25 mouse cellular contexts compared by ENCODE assay signal in genomic region chr3:95916760-95917159, GRCm38 (mm10). TPM values are rescaled to one million over a fixed set of nuclear protein-coding genes. Genes with fewer than 3 reads are reported as not detected.
DNase-seq lines count a peak whose midpoint lies in the region; ATAC-seq and TF ChIP-seq lines count a peak whose summit lies in the region.
"Had no signal": no experiment of that assay in that cellular context is flagged by ENCODE, and none has a peak within 500 bp of the region (broad histone marks: within the 10 kb centered on the region; RNA-seq: fewer than 3 reads in every experiment).

No protein-coding gene starts in this region.

- DNase-seq in CH12.LX (ENCODE audit: extremely low read depth) = no peak
- DNase-seq in adipocyte (ENCODE audit: low spot score) = no peak
- no peak for DNase-seq in hindbrain, embryonic 10.5 days (ENCODE audit: low spot score)
- DNase-seq in kidney, adult 2 months = no peak
- DNase-seq in gastrocnemius, adult 2 months = no peak
- DNase-seq: adrenal gland, adult 2 months; adrenal gland, postnatal 10 days; adrenal gland, postnatal 25 days; cerebellum, adult 11-12 months; cerebellum, adult 2 months; cerebellum, adult 9-10 months; cerebellum, postnatal 10 days; cerebellum, postnatal 25 days; forebrain, postnatal 0 days had no signal

- H3K4me3 ChIP-seq in CH12.LX (replicated peaks in 1 of 3; ENCODE audit: low read depth in 2 of 3, low read length in 2 of 3, poor library complexity in 1 of 3) = no peak overlapping the region
- peak overlapping the region; percentile 51 for H3K4me3 ChIP-seq in bone marrow, adult 2 months (replicated peaks; ENCODE audit: control insufficient read depth, low read depth, low read length)
- no peak overlapping the region for H3K4me3 ChIP-seq in hindbrain, embryonic 10.5 days
- no peak overlapping the region for H3K4me3 ChIP-seq in kidney, adult 2 months (ENCODE audit: insufficient read depth, low read depth, low read length)
- H3K4me3 ChIP-seq in gastrocnemius, adult 2 months = no peak overlapping the region
- H3K4me3 ChIP-seq: embryonic facial prominence, embryonic 10.5 days; embryonic facial prominence, embryonic 12.5 days; forebrain, embryonic 13.5 days; forebrain, embryonic 15.5 days had no signal

- no peak for TF ChIP-seq EP300 in CH12.LX (IDR thresholded peaks at IDR 0.05; ENCODE audit: low read length)

- WGBS in bone marrow, adult 2 months = 42% methylated on average over 7 of the region's 7 CpGs
- WGBS in hindbrain, embryonic 10.5 days = 85% methylated on average over 7 of the region's 7 CpGs
- WGBS in kidney, adult 2 months = 74% methylated on average over 7 of the region's 7 CpGs

- no peaks in the 10 kb centered on the region for H3K9me3 ChIP-seq in CH12.LX (replicated peaks; ENCODE audit: low read length)
- H3K9me3 ChIP-seq in hindbrain, embryonic 10.5 days = no peaks in the 10 kb centered on the region
- H3K9me3 ChIP-seq: embryonic facial prominence, embryonic 10.5 days; embryonic facial prominence, embryonic 12.5 days; forebrain, embryonic 13.5 days; forebrain, embryonic 15.5 days; G1E had no signal

- dilution Hi-C loops in CH12.LX (cut with MboI; ENCODE audit: extremely low pct_ligation_motif_present, extremely low pct_unique_long_range_greater_than_20kb, low sequenced_read_pairs) = no loop called here

- TF ChIP-seq CTCF in CH12.LX (conservative IDR thresholded peaks at IDR 0.05 in 1 of 2, IDR thresholded peaks at IDR 0.05 in 1 of 2; ENCODE audit: low read depth in 2 of 2, low read length in 2 of 2) = no peak
- no peak for TF ChIP-seq CTCF in bone marrow, adult 2 months (IDR thresholded peaks at IDR 0.05; ENCODE audit: control insufficient read depth, insufficient read depth, low read length)
- TF ChIP-seq CTCF in kidney, adult 2 months (conservative IDR thresholded peaks at IDR 0.05; ENCODE audit: insufficient read depth, insufficient read length, low read depth, low read length) = no peak
- TF ChIP-seq CTCF in gastrocnemius, adult 2 months (IDR thresholded peaks at IDR 0.05) = no peak

- no peak overlapping the region for H3K9ac ChIP-seq in CH12.LX (ENCODE audit: insufficient read depth, low read depth)
- H3K9ac ChIP-seq: embryonic facial prominence, embryonic 12.5 days; forebrain, embryonic 13.5 days; forebrain, embryonic 15.5 days; forebrain, postnatal 0 days had no signal

- no peaks in the 10 kb centered on the region for H3K79me2 ChIP-seq in CH12.LX (replicated peaks; ENCODE audit: control insufficient read depth, extremely low read depth, insufficient read depth, poor library complexity, severe bottlenecking)

- H3K36me3 ChIP-seq in CH12.LX (replicated peaks in 1 of 2; ENCODE audit: control insufficient read depth in 1 of 2, insufficient read depth in 1 of 2, low read length in 1 of 2) = no peaks in the 10 kb centered on the region
- H3K36me3 ChIP-seq in hindbrain, embryonic 10.5 days = no peaks in the 10 kb centered on the region
- H3K36me3 ChIP-seq in kidney, adult 2 months (ENCODE audit: control insufficient read depth, insufficient read depth, low read length) = no peaks in the 10 kb centered on the region
- H3K36me3 ChIP-seq: embryonic facial prominence, embryonic 10.5 days; embryonic facial prominence, embryonic 12.5 days; forebrain, embryonic 15.5 days; G1E had no signal

- peak overlapping the region; percentile 47; the same call in 1 of the 2 replicates for H3K4me2 ChIP-seq in CH12.LX (ENCODE audit: insufficient read depth, low read depth, poor library complexity, severe bottlenecking)
- H3K4me2 ChIP-seq: embryonic facial prominence, embryonic 12.5 days; forebrain, embryonic 13.5 days; forebrain, embryonic 15.5 days had no signal

- peaks cover 0 to 8% of the 10 kb centered on the region in 2 experiments; a peak in 2 of 4 replicates for H3K4me1 ChIP-seq in CH12.LX (ENCODE audit: control insufficient read depth in 1 of 2, insufficient read depth in 2 of 2)
- H3K4me1 ChIP-seq in bone marrow, adult 2 months (ENCODE audit: control insufficient read depth, insufficient read depth, low read length) = peaks cover 2% of the 10 kb centered on the region; the same call in 1 of the 2 replicates
- H3K4me1 ChIP-seq in hindbrain, embryonic 10.5 days (replicated peaks) = peaks cover 4% of the 10 kb centered on the region; the same call in 1 of the 2 replicates
- H3K4me1 ChIP-seq in kidney, adult 2 months (ENCODE audit: control insufficient read depth, insufficient read depth, low read length) = no peaks in the 10 kb centered on the region
- H3K4me1 ChIP-seq: embryonic facial prominence, embryonic 10.5 days; embryonic facial prominence, embryonic 12.5 days; forebrain, embryonic 13.5 days; forebrain, embryonic 15.5 days had no signal

- peaks cover 9% of the 10 kb centered on the region for H3K27me3 ChIP-seq in CH12.LX (replicated peaks)
- H3K27me3 ChIP-seq in hindbrain, embryonic 10.5 days (ENCODE audit: insufficient read depth, poor library complexity, severe bottlenecking) = no peaks in the 10 kb centered on the region
- H3K27me3 ChIP-seq in kidney, adult 2 months (replicated peaks; ENCODE audit: control insufficient read depth, insufficient read depth, low read length) = no peaks in the 10 kb centered on the region
- H3K27me3 ChIP-seq: embryonic facial prominence, embryonic 12.5 days; forebrain, embryonic 13.5 days; forebrain, embryonic 15.5 days; Patski had no signal

- no peak for TF ChIP-seq RAD21 in CH12.LX (IDR thresholded peaks at IDR 0.05; ENCODE audit: low read depth, low read length)

- intact Hi-C loops in gastrocnemius, adult 2 months (cut with DNase I) = no loop called here

- H3K27ac ChIP-seq in CH12.LX (ENCODE audit: insufficient read depth, low read depth) = no peak overlapping the region
- H3K27ac ChIP-seq in bone marrow, adult 2 months (ENCODE audit: control insufficient read depth, insufficient read depth, low read depth, low read length, poor library complexity) = peak overlapping the region; percentile 88
- H3K27ac ChIP-seq in hindbrain, embryonic 10.5 days = no peak overlapping the region
- no peak overlapping the region for H3K27ac ChIP-seq in kidney, adult 2 months (ENCODE audit: insufficient read depth, low read depth, low read length)
- no peak overlapping the region for H3K27ac ChIP-seq in gastrocnemius, adult 2 months
- H3K27ac ChIP-seq: embryonic facial prominence, embryonic 10.5 days; embryonic facial prominence, embryonic 12.5 days; forebrain, embryonic 13.5 days; forebrain, embryonic 15.5 days had no signal

- in situ Hi-C loops in CH12.LX (cut with MboI; ENCODE audit: low pct_ligation_motif_present, low pct_unique_long_range_greater_than_20kb, low sequenced_read_pairs) = no loop called here

- peak; percentile 81 for ATAC-seq in megakaryocyte, adult 5-6 weeks (ENCODE audit: poor library complexity, severe bottlenecking)
- peak; percentile 61 for ATAC-seq in megakaryocyte progenitor cell, adult 5-6 weeks (replicated peaks; ENCODE audit: poor library complexity)
- ATAC-seq: activated CD4-positive, CD25-positive, alpha-beta regulatory T cell, adult 4 months; forebrain, embryonic 13.5 days; forebrain, embryonic 15.5 days; forebrain, postnatal 0 days; Patski had no signal

- TF ChIP-seq POLR2A in CH12.LX (IDR thresholded peaks at IDR 0.05; ENCODE audit: low read depth, low read length) = no peak
- TF ChIP-seq POLR2A in bone marrow, adult 2 months (IDR thresholded peaks at IDR 0.05; ENCODE audit: borderline replicate concordance, control insufficient read depth, low read depth, low read length) = no peak
- TF ChIP-seq POLR2A in kidney, adult 2 months (IDR thresholded peaks at IDR 0.05; ENCODE audit: low read depth, low read length) = no peak

RNA-seq across cellular contexts. Expression of gene Car14, which starts 12.3 kb away (rescaled TPM):
- total RNA-seq in CH12.LX (2012; rRNA removed) (0.13 TPM in 2 replicates), CH12.LX (2014; rRNA removed) (not detected in 2 replicates)
- 0.36 and 0.97 TPM in 2 replicates for polyA plus RNA-seq in CH12.LX (2012; ENCODE audit: insufficient read length, low read depth)
- not detected in 2 replicates for polyA plus RNA-seq in bone marrow, adult 2 months (2011; ENCODE audit: insufficient read depth, insufficient read length, low replicate concordance, missing spikeins)
- total RNA-seq in megakaryocyte, adult 5-6 weeks (2015) = not detected in 2 replicates
- total RNA-seq in megakaryocyte, adult 5-6 weeks (2017) = not detected in 2 replicates
- not detected in 2 replicates for total RNA-seq in megakaryocyte progenitor cell, adult 5-6 weeks (2015)
- not detected in 2 replicates for total RNA-seq in megakaryocyte progenitor cell, adult 5-6 weeks (2017)
- polyA plus RNA-seq in hindbrain, embryonic 10.5 days (2016; fragmentation: Nextera tagmentation; extraction: Ambion mirVana) = 50.1 and 69.4 TPM in 2 replicates
- polyA plus RNA-seq in kidney, adult 2 months (2012; rRNA removed) = 206 TPM in 2 replicates
- total RNA-seq in gastrocnemius, adult 2 months (2021) = 100 to 1,000 TPM in 1 of 2 experiments, 10 to 100 TPM in 1; 81.2 to 115 TPM
- polyA plus RNA-seq: activated CD4-positive, CD25-positive, alpha-beta regulatory T cell, adult 4 months; C2C12; G1E had no signal

RNA-seq across cellular contexts. Expression of gene Anp32e, which starts 12.3 kb away (rescaled TPM):
- total RNA-seq in CH12.LX (2012; rRNA removed) (85.2 and 126 TPM in 2 replicates), CH12.LX (2014; rRNA removed) (64.8 and 74.2 TPM in 2 replicates)
- polyA plus RNA-seq in CH12.LX (2012; ENCODE audit: insufficient read length, low read depth) = 439 and 608 TPM in 2 replicates
- polyA plus RNA-seq in bone marrow, adult 2 months (2011; ENCODE audit: insufficient read depth, insufficient read length, low replicate concordance, missing spikeins) = 275 and 382 TPM in 2 replicates
- total RNA-seq in megakaryocyte, adult 5-6 weeks (2015) = 88.7 and 117 TPM in 2 replicates
- total RNA-seq in megakaryocyte, adult 5-6 weeks (2017) = 250 and 285 TPM in 2 replicates
- 101 and 132 TPM in 2 replicates for total RNA-seq in megakaryocyte progenitor cell, adult 5-6 weeks (2015)
- 384 and 526 TPM in 2 replicates for total RNA-seq in megakaryocyte progenitor cell, adult 5-6 weeks (2017)
- 266 and 352 TPM in 2 replicates for polyA plus RNA-seq in hindbrain, embryonic 10.5 days (2016; fragmentation: Nextera tagmentation; extraction: Ambion mirVana)
- 13.0 and 18.5 TPM in 2 replicates for polyA plus RNA-seq in kidney, adult 2 months (2012; rRNA removed)
- total RNA-seq in gastrocnemius, adult 2 months (2021) = 10 to 100 TPM; 76.4 to 89.9 TPM

RNA-seq across cellular contexts. Expression of gene Aph1a, which starts 23.0 kb away (rescaled TPM):
- total RNA-seq in CH12.LX (2012; rRNA removed) (63.8 and 69.4 TPM in 2 replicates), CH12.LX (2014; rRNA removed) (45.5 and 46.6 TPM in 2 replicates)
- 59.9 and 62.2 TPM in 2 replicates for polyA plus RNA-seq in CH12.LX (2012; ENCODE audit: insufficient read length, low read depth)
- polyA plus RNA-seq in bone marrow, adult 2 months (2011; ENCODE audit: insufficient read depth, insufficient read length, low replicate concordance, missing spikeins) = 20.4 and 38.4 TPM in 2 replicates
- total RNA-seq in megakaryocyte, adult 5-6 weeks (2015) = 28.3 and 31.4 TPM in 2 replicates
- 38.9 and 39.2 TPM in 2 replicates for total RNA-seq in megakaryocyte, adult 5-6 weeks (2017)
- 30.6 and 30.8 TPM in 2 replicates for total RNA-seq in megakaryocyte progenitor cell, adult 5-6 weeks (2015)
- total RNA-seq in megakaryocyte progenitor cell, adult 5-6 weeks (2017) = 34.9 and 35.1 TPM in 2 replicates
- polyA plus RNA-seq in hindbrain, embryonic 10.5 days (2016; fragmentation: Nextera tagmentation; extraction: Ambion mirVana) = 33.9 and 35.8 TPM in 2 replicates
- 177 and 182 TPM in 2 replicates for polyA plus RNA-seq in kidney, adult 2 months (2012; rRNA removed)
- total RNA-seq in gastrocnemius, adult 2 months (2021) = 10 to 100 TPM; 41.0 to 50.3 TPM

RNA-seq across cellular contexts. Expression of gene BC028528, which starts 25.0 kb away (rescaled TPM):
- total RNA-seq in CH12.LX (2012; rRNA removed) = 15.6 and 17.2 TPM in 2 replicates
- total RNA-seq in CH12.LX (2014; rRNA removed) = 40.6 and 54.0 TPM in 2 replicates
- polyA plus RNA-seq in CH12.LX (2012; ENCODE audit: insufficient read length, low read depth) = 43.9 and 46.1 TPM in 2 replicates
- polyA plus RNA-seq in bone marrow, adult 2 months (2011; ENCODE audit: insufficient read depth, insufficient read length, low replicate concordance, missing spikeins) = 4.6 and 18.9 TPM in 2 replicates
- 88.2 and 97.9 TPM in 2 replicates for total RNA-seq in megakaryocyte, adult 5-6 weeks (2015)
- total RNA-seq in megakaryocyte, adult 5-6 weeks (2017) = 114 and 117 TPM in 2 replicates
- 55.1 and 62.0 TPM in 2 replicates for total RNA-seq in megakaryocyte progenitor cell, adult 5-6 weeks (2015)
- total RNA-seq in megakaryocyte progenitor cell, adult 5-6 weeks (2017) = 63.3 and 68.9 TPM in 2 replicates
- 12.3 and 12.7 TPM in 2 replicates for polyA plus RNA-seq in hindbrain, embryonic 10.5 days (2016; fragmentation: Nextera tagmentation; extraction: Ambion mirVana)
- polyA plus RNA-seq in kidney, adult 2 months (2012; rRNA removed) = 5.7 and 8.1 TPM in 2 replicates
- total RNA-seq in gastrocnemius, adult 2 months (2021) = 1 to 10 TPM; 1.4 to 2.1 TPM
- polyA plus RNA-seq: G1E had no signal

RNA-seq across cellular contexts. Expression of gene Ciart, which starts 34.7 kb away (rescaled TPM):
- total RNA-seq in CH12.LX (2012; rRNA removed) (0.88 and 1.0 TPM in 2 replicates), CH12.LX (2014; rRNA removed) (1.0 and 1.2 TPM in 2 replicates)
- polyA plus RNA-seq in CH12.LX (2012; ENCODE audit: insufficient read length, low read depth) = 5.1 and 5.8 TPM in 2 replicates
- 2.5 and 8.7 TPM in 2 replicates for polyA plus RNA-seq in bone marrow, adult 2 months (2011; ENCODE audit: insufficient read depth, insufficient read length, low replicate concordance, missing spikeins)
- 1.0 and 1.2 TPM in 2 replicates for total RNA-seq in megakaryocyte, adult 5-6 weeks (2015)
- 0.85 and 1.6 TPM in 2 replicates for total RNA-seq in megakaryocyte, adult 5-6 weeks (2017)
- total RNA-seq in megakaryocyte progenitor cell, adult 5-6 weeks (2015) = 0.56 and 1.3 TPM in 2 replicates
- 2.8 and 3.3 TPM in 2 replicates for total RNA-seq in megakaryocyte progenitor cell, adult 5-6 weeks (2017)
- 9.5 and 13.6 TPM in 2 replicates for polyA plus RNA-seq in hindbrain, embryonic 10.5 days (2016; fragmentation: Nextera tagmentation; extraction: Ambion mirVana)
- polyA plus RNA-seq in kidney, adult 2 months (2012; rRNA removed) = 5.1 and 6.0 TPM in 2 replicates
- 1 to 10 TPM; 2.7 to 9.3 TPM for total RNA-seq in gastrocnemius, adult 2 months (2021)

Comparison
In these comparisons a context has a peak if more than half of its experiments do, and no peak if none do; other contexts are left out.
1. RNA of gene Car14, which starts 12.3 kb away (total RNA-seq): 81.2 to 115 TPM in gastrocnemius, adult 2 months; 0.13 TPM in CH12.LX, not detected in megakaryocyte, adult 5-6 weeks and not detected in megakaryocyte progenitor cell, adult 5-6 weeks; every median in the first group is over 10 times any median in the second.